ENCODE assay signal across 8 mouse cellular contexts in genomic region chr4:148130133-148130532, GRCm38 (mm10). TPM values are rescaled to one million over a fixed set of nuclear protein-coding genes. Genes with fewer than 3 reads are reported as not detected.
DNase-seq lines count a peak whose midpoint lies in the region; ATAC-seq and TF ChIP-seq lines count a peak whose summit lies in the region.

Mad2l2 (plus strand) TSS chr4:148130384.

- H3ac ChIP-seq in myocyte (ENCODE audit: control insufficient read depth, insufficient read length): peak within 1 kb of the TSS; percentile 44

- DNase-seq in lung, postnatal 14 days: no peak
- no peak for DNase-seq in heart, adult 8-10 months (ENCODE audit: low spot score)
- DNase-seq in layer of hippocampus, postnatal 25 days (ENCODE audit: extremely low spot score in 1 of 2, low spot score in 1 of 2): no peak
- no peak for DNase-seq in cerebellum, adult 8-10 months
- no peak for DNase-seq in urinary bladder, postnatal 14 days (ENCODE audit: low spot score)

- no peak for TF ChIP-seq CTCF in bone marrow macrophage, adult 2 months (IDR thresholded peaks at IDR 0.05; ENCODE audit: low read depth, low read length)

- peak; percentile 6 for ATAC-seq in lung, embryonic 15.5 days (ENCODE audit: borderline replicate concordance, extremely low read depth, low FRiP score, low TSS enrichment)

- H3K9me3 ChIP-seq in lung, embryonic 15.5 days: no peaks in the 10 kb centered on the region

- no peak for TF ChIP-seq POLR2A in bone marrow macrophage, adult 2 months (IDR thresholded peaks at IDR 0.05; ENCODE audit: borderline replicate concordance, low read depth, low read length)
- no peak for TF ChIP-seq POLR2A in myocyte (IDR thresholded peaks at IDR 0.05; ENCODE audit: insufficient read length, low read depth)

- peak within 1 kb of the TSS; percentile 54 for H3K9ac ChIP-seq in lung, embryonic 15.5 days

- WGBS in lung, embryonic 15.5 days: under 1% methylated on average over 18 of the region's 18 CpGs

- no peak within 1 kb of the TSS for H3K27ac ChIP-seq in lung, embryonic 15.5 days
- H3K27ac ChIP-seq in bone marrow macrophage, adult 2 months (ENCODE audit: insufficient read depth, low read depth, low read length): no peak within 1 kb of the TSS

- H3K36me3 ChIP-seq in lung, embryonic 15.5 days: no peaks in the 10 kb centered on the region
- no peaks in the 10 kb centered on the region for H3K36me3 ChIP-seq in myocyte (ENCODE audit: control insufficient read depth, insufficient read depth)

- peak within 1 kb of the TSS; percentile 67 for H3K4me3 ChIP-seq in lung, embryonic 15.5 days
- no peak within 1 kb of the TSS for H3K4me3 ChIP-seq in bone marrow macrophage, adult 2 months (ENCODE audit: insufficient read depth, low read length)
- H3K4me3 ChIP-seq in myocyte: no peak within 1 kb of the TSS

- H3K4me2 ChIP-seq in lung, embryonic 15.5 days: peak within 1 kb of the TSS; percentile 99
- H3K4me2 ChIP-seq in myocyte (ENCODE audit: low read depth): peak within 1 kb of the TSS; percentile 34

- H3K79me2 ChIP-seq in myocyte (ENCODE audit: control insufficient read depth, insufficient read depth): no peaks in the 10 kb centered on the region

- peaks cover 16% of the 10 kb centered on the region for H3K4me1 ChIP-seq in lung, embryonic 15.5 days
- peaks cover 9% of the 10 kb centered on the region for H3K4me1 ChIP-seq in bone marrow macrophage, adult 2 months (ENCODE audit: control insufficient read depth, insufficient read depth, low read length)

- H3K27me3 ChIP-seq in lung, embryonic 15.5 days: peaks cover 49% of the 10 kb centered on the region
- H3K27me3 ChIP-seq in myocyte (ENCODE audit: control insufficient read depth, insufficient read depth, insufficient read length): peaks cover 37% of the 10 kb centered on the region

TF ChIP-seq in myocyte, 11 proteins besides CTCF, POLR2A, EP300 and RAD21:
- TF ChIP-seq USF1 (IDR thresholded peaks at IDR 0.05; ENCODE audit: low read depth) (no peak), MAX (IDR thresholded peaks at IDR 0.05; ENCODE audit: low read depth) (no peak), REST (IDR thresholded peaks at IDR 0.05; ENCODE audit: insufficient read depth, insufficient read length) (no peak), TCF12 (IDR thresholded peaks at IDR 0.05; ENCODE audit: insufficient read depth, poor library complexity, severe bottlenecking) (no peak), CEBPB (IDR thresholded peaks at IDR 0.05; ENCODE audit: insufficient read depth, poor library complexity, severe bottlenecking) (no peak), MYOD1 (IDR thresholded peaks at IDR 0.05; ENCODE audit: control insufficient read depth in 1 of 3, insufficient read length in 2 of 3, low read depth in 2 of 3) (no peak), TCF3 (IDR thresholded peaks at IDR 0.05; ENCODE audit: insufficient read length, low read depth) (no peak), E2F4 (IDR thresholded peaks at IDR 0.05; ENCODE audit: insufficient read depth) (no peak), SRF (IDR thresholded peaks at IDR 0.05; ENCODE audit: control insufficient read depth, insufficient read length, low read depth) (no peak), MYOG (IDR thresholded peaks at IDR 0.05; ENCODE audit: control insufficient read depth in 1 of 3, insufficient read depth in 1 of 3, insufficient read length in 2 of 3, low read depth in 2 of 3) (no peak), POLR2AphosphoS2 (IDR thresholded peaks at IDR 0.05; ENCODE audit: insufficient read length, low read depth) (no peak)
TF ChIP-seq in myocyte: peak in this region for 0.

RNA-seq across cellular contexts. Expression of gene Mad2l2, which starts in this region (rescaled TPM):
- 50.2 and 51.9 TPM in 2 replicates for polyA plus RNA-seq in lung, embryonic 15.5 days (2015; fragmentation: Nextera tagmentation; extraction: Ambion mirVana)
- 30.5 and 30.6 TPM in 2 replicates for polyA plus RNA-seq in bone marrow macrophage, adult 2 months (2012; ENCODE audit: insufficient read depth, insufficient read length, missing spikeins)
- total RNA-seq in heart, adult 8-10 months (2022): 10 to 100 TPM in 3 of 4 experiments, 1 to 10 TPM in 1; 6.9 to 13.6 (median 11.7) TPM
- total RNA-seq in layer of hippocampus, postnatal 25 days (2021): 10 to 100 TPM; 15.0 to 16.5 TPM
- 31.0 TPM for polyA plus RNA-seq in myocyte (2012; fragmentation: generic; extraction: Trizol)
